Mouse (Mus musculus) adrenal gland, postnatal 25 days (tissue): ENCODE measurements around the gene Rcbtb2. TPM values are rescaled to one million over a fixed set of nuclear protein-coding genes. Genes with fewer than 3 reads are reported as not detected.

Experiments used
- DNase-seq: peaks from one replicate; pipeline ENCODE4 v3.0.0; 2021; ENCODE audit warnings: mixed read lengths
- total RNA-seq: library from RNA; stranded (reverse); gene quantifications from 2 replicates; pipeline ENCODE4 v1.2.3, GENCODE M21; 2021

Rcbtb2 gene
- total RNA-seq, 1 experiment from 2014 or later = 33.1 TPM

GRCm38 (mm10) chr14:73210196-73210595 lies 87.4 kb downstream of the Rcbtb2 start:
- DNase-seq = no peak

GRCm38 (mm10) chr14:73211477-73211876 lies 88.6 kb downstream of the Rcbtb2 start:
- DNase-seq = no peak

GRCm38 (mm10) chr14:73217062-73217461 lies 94.2 kb downstream of the Rcbtb2 start:
- no peak for DNase-seq

- DNase-seq = no peak
Observed at GRCm38 (mm10) chr14:73222316-73222970, 99.6 kb downstream of the Rcbtb2 start.

GRCm38 (mm10) chr14:73226346-73226745 lies 103.5 kb downstream of the Rcbtb2 start:
- no peak for DNase-seq

GRCm38 (mm10) chr14:73226849-73227248 lies 104.0 kb downstream of the Rcbtb2 start:
- DNase-seq = no peak

GRCm38 (mm10) chr14:73231286-73231982 lies 108.6 kb downstream of the Rcbtb2 start:
- DNase-seq = no peak

- no peak for DNase-seq
Observed at GRCm38 (mm10) chr14:73234468-73235031, 111.7 kb downstream of the Rcbtb2 start.

- DNase-seq = peak; percentile 46
Observed at GRCm38 (mm10) chr14:73237848-73238321, 115.0 kb downstream of the Rcbtb2 start, which contains the start of gene Lpar6. TSS of gene Lpar6 (plus strand) at chr14:73237895.

- DNase-seq = peak; percentile 39
Observed at GRCm38 (mm10) chr14:73238498-73239250, 115.8 kb downstream of the Rcbtb2 start.

- DNase-seq = no peak
Observed at GRCm38 (mm10) chr14:73239291-73239690, 116.5 kb downstream of the Rcbtb2 start.

GRCm38 (mm10) chr14:73239857-73240256 lies 117.0 kb downstream of the Rcbtb2 start:
- DNase-seq = no peak

GRCm38 (mm10) chr14:73244061-73244597 lies 121.3 kb downstream of the Rcbtb2 start:
- DNase-seq = no peak

- no peak for DNase-seq
Observed at GRCm38 (mm10) chr14:73250056-73250455, 127.2 kb downstream of the Rcbtb2 start.

- DNase-seq = no peak
Observed at GRCm38 (mm10) chr14:73252276-73252675, 129.4 kb downstream of the Rcbtb2 start.

- no peak for DNase-seq
Observed at GRCm38 (mm10) chr14:73253453-73254251, 130.8 kb downstream of the Rcbtb2 start.

- DNase-seq = no peak
Observed at GRCm38 (mm10) chr14:73254412-73254811, 131.6 kb downstream of the Rcbtb2 start.

GRCm38 (mm10) chr14:73255426-73255970 lies 132.7 kb downstream of the Rcbtb2 start:
- no peak for DNase-seq

GRCm38 (mm10) chr14:73257348-73257747 lies 134.5 kb downstream of the Rcbtb2 start:
- DNase-seq = no peak
